Mouse (Mus musculus) cerebellum, adult 2 months (tissue): ENCODE results near the gene Tmem43. TPM values are rescaled to one million over a fixed set of nuclear protein-coding genes. Genes with fewer than 3 reads are reported as not detected.

Experiments
- DNase-seq, 2 experiments: peaks; one replicate each; pipeline ENCODE4 v3.0.0; 2021
- H3K27ac ChIP-seq: fragments of 200-500 bp; 2 replicates; pipeline ENCODE4 v1.5.1; 2012; ENCODE audit warnings: low read length, control low read depth, inconsistent platforms; ENCODE audit not compliant: insufficient read depth
- H3K27me3 ChIP-seq: fragments of 200-500 bp; 2 replicates; pipeline ENCODE4 v1.6.1; 2012; ENCODE audit warnings: inconsistent platforms, mild to moderate bottlenecking, low read length, moderate library complexity; ENCODE audit not compliant: control insufficient read depth, insufficient read depth
- H3K4me1 ChIP-seq: fragments of 200-500 bp; 2 replicates; pipeline ENCODE4 v1.6.1; 2011; ENCODE audit warnings: low read length; ENCODE audit not compliant: control insufficient read depth, insufficient read depth
- H3K4me3 ChIP-seq: fragments of 200-500 bp; replicated peaks from 2 replicates; pipeline ENCODE3; 2011; ENCODE audit warnings: mild to moderate bottlenecking, low read depth, low read length, control low read depth; ENCODE audit not compliant: insufficient read depth
- CTCF ChIP-seq: fragments of 200-500 bp; IDR thresholded peaks from 2 replicates; pipeline ENCODE4 v1.5.1; 2011; ENCODE audit warnings: low read depth, mild to moderate bottlenecking, control low read depth, low read length, moderate library complexity, borderline replicate concordance; ENCODE audit not compliant: insufficient read depth
- POLR2A ChIP-seq: fragments of 200-500 bp; IDR thresholded peaks from 2 replicates; pipeline ENCODE4 v1.6.1; 2011; ENCODE audit warnings: low read length, control low read depth, borderline replicate concordance; ENCODE audit not compliant: insufficient read depth
- WGBS: fragments of 180-500 bp; shearing (Covaris S2); methylation state at CpG from one replicate; pipeline ENCODE4 v1.1.7; 2018; 5-methylcytosine and 5-hydroxymethylcytosine counted together
- polyA plus RNA-seq: library from polyadenylated mRNA; depleted of rRNA; stranded (reverse); fragments of >200 nt; gene quantifications from 2 replicates; pipeline ENCODE4 v1.2.3, GENCODE M21; 2012

The Tmem43 gene
- polyA plus RNA-seq, 1 experiment, result 32.7 TPM

DNA sequence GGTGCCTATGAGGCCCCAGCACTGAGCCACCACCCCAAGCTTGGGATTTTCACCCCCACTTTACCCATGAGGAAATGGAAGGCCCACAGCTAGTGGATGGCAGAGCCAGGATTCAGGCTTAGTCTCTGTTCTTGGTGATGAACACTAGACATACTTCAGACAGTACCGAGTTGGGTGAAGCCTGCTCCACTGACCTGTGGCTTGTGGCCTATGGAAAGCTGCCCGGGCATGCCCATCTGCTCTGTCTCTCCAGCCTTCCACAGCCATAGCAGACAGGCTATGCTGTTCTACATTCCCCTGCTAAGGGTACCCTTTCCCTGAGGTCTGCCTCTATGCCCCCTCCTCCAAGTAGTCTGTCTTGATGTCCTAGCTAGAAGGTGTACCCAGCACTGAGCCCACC is 3.0 kb downstream of the Tmem43 start:
- no peak for DNase-seq
- Histone ChIP-seq H3K27ac (no peak overlapping the region), H3K4me1 (peaks cover 2% of the 10 kb centered on the region; the same call in 1 of the 2 replicates), H3K4me3 (no peak overlapping the region), H3K27me3 (no peaks in the 10 kb centered on the region)
- WGBS, result 69% methylated on average over 2 of the region's 2 CpGs
- TF ChIP-seq POLR2A (no peak), CTCF (no peak)

DNA sequence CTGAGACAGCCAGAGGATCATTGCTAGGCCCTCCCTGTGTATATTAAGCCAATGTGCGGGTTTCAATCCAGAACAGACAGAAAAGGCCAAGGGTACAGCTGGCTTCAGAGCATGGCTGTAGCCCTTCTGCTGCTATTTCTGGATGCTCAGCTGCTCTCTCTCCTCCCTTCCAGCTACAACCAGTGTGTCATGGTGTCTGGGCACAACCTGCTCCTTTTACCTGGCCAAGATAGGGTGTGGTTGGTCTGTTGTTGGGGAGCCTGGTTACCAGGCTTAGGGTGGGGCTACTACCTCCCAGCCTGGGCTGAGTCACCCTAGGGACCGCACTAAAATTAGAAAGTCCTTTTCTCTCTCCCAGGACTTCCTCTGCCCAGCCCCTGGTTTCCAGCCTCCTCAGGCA is 9.9 kb downstream of the Tmem43 start:
- 89% methylated on average over 2 of the region's 2 CpGs for WGBS
- no peaks in the 10 kb centered on the region for H3K27me3 ChIP-seq
- no peak overlapping the region for H3K27ac ChIP-seq
- H3K4me1 ChIP-seq, result no peaks in the 10 kb centered on the region
- no peak for DNase-seq
- H3K4me3 ChIP-seq, result no peak overlapping the region
- TF ChIP-seq POLR2A (no peak), CTCF (no peak)

DNA sequence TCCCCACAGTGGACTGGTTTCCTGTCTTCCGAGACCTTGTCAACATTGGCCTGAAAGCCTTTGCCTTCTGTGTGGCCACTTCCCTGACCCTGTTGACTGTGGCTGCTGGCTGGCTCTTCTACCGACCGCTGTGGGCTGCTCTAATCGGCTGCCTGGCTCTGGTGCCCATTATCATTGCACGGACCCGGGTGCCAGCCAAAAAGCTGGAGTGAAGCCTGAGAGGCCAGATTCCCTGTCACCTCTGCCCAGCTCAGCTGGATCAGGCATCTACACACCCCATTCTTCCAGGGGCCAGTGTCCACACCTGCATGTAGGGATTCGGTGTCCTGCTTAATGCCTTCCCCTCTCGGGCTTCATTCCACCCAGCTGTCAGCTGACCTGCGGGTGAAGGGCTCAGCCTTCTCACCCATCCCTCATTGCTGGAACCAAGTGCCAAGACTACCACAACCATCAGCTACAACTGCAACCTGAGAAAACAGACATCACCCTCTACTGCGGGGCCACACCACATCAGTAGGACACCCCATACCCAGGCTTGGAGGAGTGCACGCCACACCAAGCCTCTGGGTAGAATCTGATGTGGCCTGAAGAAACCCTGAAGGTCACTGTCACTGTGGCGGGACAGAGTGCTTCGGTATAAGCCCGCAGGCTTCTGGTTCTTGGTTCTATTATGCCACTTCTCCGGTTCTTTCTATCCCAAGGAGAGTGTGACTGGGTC is 13.4 kb downstream of the Tmem43 start:
- WGBS, result 79% methylated on average over 15 of the region's 15 CpGs
- TF ChIP-seq POLR2A (no peak), CTCF (no peak)
- Histone ChIP-seq H3K4me3 (no peak overlapping the region), H3K4me1 (no peaks in the 10 kb centered on the region), H3K27ac (no peak overlapping the region), H3K27me3 (no peaks in the 10 kb centered on the region)
- no peak for DNase-seq

- TF ChIP-seq CTCF (no peak), POLR2A (no peak)
- no peaks in the 10 kb centered on the region for H3K4me1 ChIP-seq
- WGBS, result 82% methylated on average over 9 of the region's 9 CpGs
- no peak for DNase-seq
- no peak overlapping the region for H3K27ac ChIP-seq
- H3K27me3 ChIP-seq, result no peaks in the 10 kb centered on the region
- H3K4me3 ChIP-seq, result no peak overlapping the region
Observed at GRCm38 (mm10) chr6:91488496-91489212, 15.2 kb downstream of the Tmem43 start.

DNA sequence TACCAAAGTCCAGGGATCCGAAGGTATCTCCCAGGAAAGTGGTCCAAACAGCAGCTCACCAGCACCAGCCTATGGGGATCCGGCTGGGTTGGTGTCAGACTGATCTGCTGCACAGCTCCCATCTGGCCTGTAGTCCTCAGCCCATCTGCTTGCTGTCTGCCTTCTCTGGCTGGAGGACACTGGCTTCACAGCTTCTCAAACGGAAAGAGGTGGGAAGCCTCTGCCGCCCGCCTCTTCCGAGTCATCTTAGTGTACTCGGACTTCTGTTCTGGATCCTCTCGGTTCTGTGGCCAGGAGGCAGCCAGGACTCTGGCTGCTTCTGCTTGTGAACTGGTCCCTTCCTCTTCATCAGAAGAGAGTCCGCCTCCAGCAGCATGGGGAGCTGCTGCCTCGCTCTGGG is 16.4 kb downstream of the Tmem43 start:
- no peaks in the 10 kb centered on the region for H3K4me1 ChIP-seq
- TF ChIP-seq CTCF, result no peak
- H3K27ac ChIP-seq, result no peak overlapping the region
- no peak for DNase-seq
- no peaks in the 10 kb centered on the region for H3K27me3 ChIP-seq
- WGBS, result 49% methylated on average over 10 of the region's 10 CpGs
- H3K4me3 ChIP-seq, result no peak overlapping the region

DNA sequence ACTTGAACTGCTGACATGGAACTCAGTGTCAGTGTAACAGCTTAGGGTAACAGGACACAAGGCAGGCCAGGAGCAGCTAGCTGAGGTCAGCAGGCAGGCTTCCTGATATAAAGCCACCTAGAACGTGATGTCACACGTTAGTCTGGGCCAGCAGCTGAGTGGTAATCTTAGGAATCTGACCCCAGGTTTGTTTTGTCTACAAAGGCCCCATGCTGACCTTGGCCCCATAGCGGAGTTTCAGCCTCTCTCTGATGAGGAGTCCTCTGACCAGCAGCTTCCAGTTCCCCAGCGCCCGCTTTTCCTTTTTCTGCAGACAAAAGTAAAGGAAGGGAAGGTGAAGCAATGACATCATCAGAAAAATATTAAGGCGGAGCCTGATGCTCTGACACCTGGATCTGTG is 17.5 kb downstream of the Tmem43 start:
- Histone ChIP-seq H3K27ac (no peak overlapping the region), H3K4me3 (no peak overlapping the region), H3K27me3 (no peaks in the 10 kb centered on the region), H3K4me1 (no peaks in the 10 kb centered on the region)
- DNase-seq, result no peak
- no peak for TF ChIP-seq POLR2A
- no peak for TF ChIP-seq CTCF
- 74% methylated on average over 6 of the region's 6 CpGs for WGBS

GRCm38 (mm10) chr6:91493053-91493452 is 19.6 kb downstream of the Tmem43 start:
- no peak for DNase-seq
- 84% methylated on average over 10 of the region's 10 CpGs for WGBS
- no peak overlapping the region for H3K4me3 ChIP-seq

GRCm38 (mm10) chr6:91494526-91494925 is 21.0 kb downstream of the Tmem43 start:
- WGBS, result 83% methylated on average over 8 of the region's 8 CpGs
- DNase-seq, result no peak
- Histone ChIP-seq H3K27ac (no peak overlapping the region), H3K4me1 (no peaks in the 10 kb centered on the region), H3K4me3 (no peak overlapping the region), H3K27me3 (no peaks in the 10 kb centered on the region)
- TF ChIP-seq CTCF, result no peak
- TF ChIP-seq POLR2A, result no peak

More at GRCm38 (mm10) chr6:91493053-91493452, 19.6 kb downstream of the Tmem43 start:
- H3K4me1 ChIP-seq, result no peaks in the 10 kb centered on the region
- no peak overlapping the region for H3K27ac ChIP-seq
- no peaks in the 10 kb centered on the region for H3K27me3 ChIP-seq
- TF ChIP-seq POLR2A, result no peak
- no peak for TF ChIP-seq CTCF
